Mouse (Mus musculus): ENCODE results near the gene Asap3.

Asap3 gene

DNA sequence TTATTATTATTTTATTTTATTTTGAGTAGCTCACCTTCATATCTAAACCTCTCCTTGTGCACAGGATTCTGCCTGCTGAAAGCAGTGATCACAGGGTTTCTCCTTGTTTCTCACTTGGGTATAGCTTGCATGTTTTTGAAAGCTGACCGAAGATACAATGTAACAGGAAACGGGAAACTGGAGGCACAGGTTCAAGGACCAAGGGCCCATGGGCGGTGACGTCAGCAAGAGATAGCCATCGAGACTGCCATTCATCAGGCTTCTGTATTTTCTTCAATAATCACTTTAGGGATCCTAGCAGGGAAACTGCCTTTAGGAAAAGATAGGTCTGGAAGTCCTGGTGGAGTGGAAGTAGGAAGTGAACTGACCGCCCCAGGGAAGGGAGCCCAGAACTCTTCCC, 85.5 kb downstream of the Asap3 start:
- DNase-seq (ENCODE audit: low spot score in 2 of 2) = no peak

Measured in right cerebral cortex, postnatal 10 days (tissue).